Mouse (Mus musculus) kidney, adult 2 months (tissue): ENCODE measurements at regions not wholly inside any gene's neighbourhood (a gene's known extent, or its start where the extent isn't known, plus 50 kb on each side); places are given as distances from the start of the nearest gene placed in this dataset.

Source experiments
- DNase-seq: peaks from one replicate; pipeline ENCODE4 v3.0.0; 2021
- H3K27ac ChIP-seq: fragments of 200-500 bp; 2 replicates; pipeline ENCODE4 v1.5.1; 2012; ENCODE audit warnings: low read depth, low read length, control low read depth, inconsistent platforms; ENCODE audit not compliant: insufficient read depth
- H3K27me3 ChIP-seq: fragments of 200-500 bp; replicated peaks from 2 replicates; pipeline ENCODE4 v1.6.1; 2012; ENCODE audit warnings: mild to moderate bottlenecking, moderate library complexity, low read length, inconsistent platforms; ENCODE audit not compliant: control insufficient read depth, insufficient read depth
- H3K36me3 ChIP-seq: fragments of 200-500 bp; 2 replicates; pipeline ENCODE4 v1.6.1; 2012; ENCODE audit warnings: mild to moderate bottlenecking, moderate library complexity, low read length, inconsistent platforms; ENCODE audit not compliant: control insufficient read depth, insufficient read depth
- H3K4me1 ChIP-seq: fragments of 200-500 bp; 2 replicates; pipeline ENCODE4 v1.6.1; 2011; ENCODE audit warnings: low read length; ENCODE audit not compliant: control insufficient read depth, insufficient read depth
- H3K4me3 ChIP-seq: fragments of 200-500 bp; 2 replicates; pipeline ENCODE4 v1.5.1; 2011; ENCODE audit warnings: mild to moderate bottlenecking, low read depth, low read length, control low read depth; ENCODE audit not compliant: insufficient read depth
- CTCF ChIP-seq: fragments of 200-500 bp; conservative IDR thresholded peaks from 2 replicates; pipeline ENCODE4 v1.5.1; 2011; ENCODE audit warnings: low read depth, mild to moderate bottlenecking, control low read depth, low read length, moderate library complexity, mixed read lengths; ENCODE audit not compliant: insufficient read depth, insufficient read length
- POLR2A ChIP-seq: fragments of 200-500 bp; IDR thresholded peaks from one replicate; pipeline ENCODE4 v1.6.1; 2011; ENCODE audit warnings: low read depth, low read length, control low read depth
- WGBS: fragments of 180-500 bp; shearing (Covaris S2); methylation state at CpG from one replicate; pipeline ENCODE4 v1.1.7; 2018; 5-methylcytosine and 5-hydroxymethylcytosine counted together

DNA sequence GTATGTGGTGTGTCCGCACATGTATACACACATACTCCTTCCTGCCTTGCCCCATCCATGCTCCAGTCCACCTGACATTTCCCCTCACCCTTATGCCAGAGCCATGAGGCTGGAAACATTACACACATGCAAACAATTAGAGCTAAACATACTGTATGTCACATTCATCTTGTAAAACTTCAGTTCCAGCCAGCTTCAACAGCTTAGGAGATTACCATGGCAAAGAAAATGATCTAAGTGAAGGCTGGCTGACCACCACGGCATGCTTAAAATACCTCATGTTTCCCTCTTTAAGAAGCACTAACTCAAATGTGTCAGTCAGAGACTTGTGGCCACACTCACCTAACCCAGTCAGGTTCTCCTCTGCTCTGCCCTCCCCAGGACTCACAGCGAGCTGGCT lies 246.2 kb upstream of the Veph1 start:
- Histone ChIP-seq H3K4me1 (no peaks in the 10 kb centered on the region), H3K27me3 (no peaks in the 10 kb centered on the region; the same call in 1 of the 2 replicates), H3K4me3 (no peak overlapping the region), H3K36me3 (no peaks in the 10 kb centered on the region), H3K27ac (no peak overlapping the region)
- 65% methylated on average over 3 of the region's 3 CpGs for WGBS
- no peak for DNase-seq
- no peak for TF ChIP-seq POLR2A
- no peak for TF ChIP-seq CTCF

GRCm38 (mm10) chr3:66537913-66538312 lies 241.3 kb upstream of the Veph1 start:
- no peaks in the 10 kb centered on the region for H3K27me3 ChIP-seq
- DNase-seq = no peak
- 75% methylated on average over 7 of the region's 7 CpGs for WGBS

GRCm38 (mm10) chr3:66537106-66537893 lies 240.7 kb upstream of the Veph1 start:
- H3K27me3 ChIP-seq = no peaks in the 10 kb centered on the region
- H3K27ac ChIP-seq = no peak overlapping the region
- DNase-seq = no peak
- WGBS = 37% methylated on average over 3 of the region's 3 CpGs
- H3K36me3 ChIP-seq = no peaks in the 10 kb centered on the region
- H3K4me3 ChIP-seq = no peak overlapping the region
- TF ChIP-seq POLR2A (no peak), CTCF (no peak)
- H3K4me1 ChIP-seq = no peaks in the 10 kb centered on the region

More at GRCm38 (mm10) chr3:66537913-66538312, 241.3 kb upstream of the Veph1 start:
- TF ChIP-seq POLR2A = no peak
- TF ChIP-seq CTCF = no peak
- Histone ChIP-seq H3K4me1 (no peaks in the 10 kb centered on the region), H3K36me3 (no peaks in the 10 kb centered on the region), H3K27ac (no peak overlapping the region), H3K4me3 (no peak overlapping the region)

DNA sequence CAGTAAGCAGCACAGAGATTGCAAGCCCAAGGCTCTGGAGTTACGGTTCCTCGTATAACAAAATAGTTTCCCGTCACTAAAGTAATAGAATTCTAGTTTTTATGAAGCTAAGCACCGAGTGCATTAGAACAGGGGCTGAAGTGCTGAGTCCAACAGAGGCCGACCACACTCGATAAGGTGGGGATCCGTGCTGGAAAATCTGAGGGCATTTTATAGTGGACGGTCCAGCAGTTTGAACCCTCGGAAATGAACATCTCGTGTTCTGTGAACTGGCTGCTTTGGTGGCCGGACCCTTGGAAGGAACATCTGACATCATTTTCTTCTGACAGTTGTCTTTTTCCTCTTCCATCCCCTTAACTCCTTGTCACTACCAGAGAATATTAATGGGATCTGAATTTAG lies 240.0 kb upstream of the Veph1 start:
- H3K4me1 ChIP-seq = no peaks in the 10 kb centered on the region
- TF ChIP-seq POLR2A (no peak), CTCF (no peak)
- H3K36me3 ChIP-seq = no peaks in the 10 kb centered on the region
- H3K27ac ChIP-seq = no peak overlapping the region
- no peaks in the 10 kb centered on the region for H3K27me3 ChIP-seq
- WGBS = 45% methylated on average over 11 of the region's 11 CpGs
- no peak for DNase-seq
- H3K4me3 ChIP-seq = no peak overlapping the region

DNA sequence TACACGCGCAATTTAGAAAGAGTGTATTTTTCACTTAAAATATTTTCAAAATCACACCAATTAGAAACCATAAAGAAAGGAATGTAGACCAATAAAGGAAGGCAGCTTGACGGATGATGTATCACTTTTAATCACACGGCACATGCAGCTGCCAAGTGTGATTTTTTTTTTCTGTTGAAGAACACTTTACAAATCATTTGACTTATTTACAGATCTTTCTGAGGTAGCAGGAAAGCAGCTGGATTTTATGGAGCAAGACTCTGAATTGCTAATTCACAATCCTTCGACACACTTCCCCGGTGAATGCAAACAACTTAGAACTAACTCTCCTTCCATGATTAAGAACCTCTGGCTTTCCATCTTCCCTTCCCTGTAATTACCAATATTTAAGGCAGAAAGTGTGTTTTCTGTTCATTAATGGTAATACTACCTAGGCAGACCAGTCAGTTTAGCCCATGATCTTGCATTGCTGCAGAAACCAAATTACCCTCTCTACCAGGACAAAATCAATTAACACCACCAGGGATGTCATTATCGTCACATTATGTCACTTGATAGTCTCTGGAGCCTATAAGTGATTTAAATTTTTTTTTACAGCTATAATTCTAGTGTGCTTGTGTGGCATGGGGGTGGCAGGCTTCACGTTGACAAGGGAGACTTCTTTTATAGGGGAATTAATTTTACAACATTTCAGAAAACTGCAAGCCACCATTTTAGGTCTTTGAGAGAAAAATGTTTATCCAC lies 239.3 kb upstream of the Veph1 start:
- TF ChIP-seq POLR2A (no peak), CTCF (no peak)
- no peaks in the 10 kb centered on the region for H3K27me3 ChIP-seq
- H3K4me1 ChIP-seq = no peaks in the 10 kb centered on the region
- no peak for DNase-seq
- WGBS = 29% methylated on average over 8 of the region's 8 CpGs
- H3K27ac ChIP-seq = no peak overlapping the region
- no peak overlapping the region for H3K4me3 ChIP-seq
- H3K36me3 ChIP-seq = no peaks in the 10 kb centered on the region

- DNase-seq = no peak
- 87% methylated on average over 1 of the region's 1 CpGs for WGBS
- no peak overlapping the region for H3K27ac ChIP-seq
- H3K27me3 ChIP-seq = no peaks in the 10 kb centered on the region
- H3K4me1 ChIP-seq = no peaks in the 10 kb centered on the region
- TF ChIP-seq CTCF (no peak), POLR2A (no peak)
- H3K4me3 ChIP-seq = no peak overlapping the region
- no peaks in the 10 kb centered on the region for H3K36me3 ChIP-seq
These were observed 223.3 kb upstream of the Veph1 start for GRCm38 (mm10) chr3:66519925-66520324.

DNA sequence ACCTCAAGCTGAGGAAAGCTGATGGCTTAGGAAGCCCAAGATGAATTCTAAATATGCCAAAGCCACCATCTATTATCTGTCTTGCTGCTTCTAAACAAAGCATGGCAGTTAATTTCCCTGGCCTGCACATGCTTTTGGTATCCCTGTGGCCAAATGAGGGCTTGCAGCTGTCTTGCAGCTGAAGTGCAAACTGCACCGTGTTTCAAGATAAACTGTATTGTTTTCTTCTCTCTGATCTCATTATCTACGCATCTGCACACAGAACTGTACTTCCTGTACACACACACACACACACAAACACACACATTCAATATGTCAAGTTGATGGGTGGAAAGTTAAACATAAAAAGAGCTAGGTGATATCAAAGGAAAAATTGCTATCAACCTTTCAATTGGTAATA lies 221.7 kb upstream of the Veph1 start:
- no peak overlapping the region for H3K27ac ChIP-seq
- WGBS = 32% methylated on average over 2 of the region's 2 CpGs
- no peaks in the 10 kb centered on the region for H3K27me3 ChIP-seq
- DNase-seq = no peak
- no peaks in the 10 kb centered on the region for H3K36me3 ChIP-seq
- no peak overlapping the region for H3K4me3 ChIP-seq
- H3K4me1 ChIP-seq = no peaks in the 10 kb centered on the region
- no peak for TF ChIP-seq CTCF
- TF ChIP-seq POLR2A = no peak
